Mouse (Mus musculus): ENCODE data around the gene Cdkl1.

DNA sequence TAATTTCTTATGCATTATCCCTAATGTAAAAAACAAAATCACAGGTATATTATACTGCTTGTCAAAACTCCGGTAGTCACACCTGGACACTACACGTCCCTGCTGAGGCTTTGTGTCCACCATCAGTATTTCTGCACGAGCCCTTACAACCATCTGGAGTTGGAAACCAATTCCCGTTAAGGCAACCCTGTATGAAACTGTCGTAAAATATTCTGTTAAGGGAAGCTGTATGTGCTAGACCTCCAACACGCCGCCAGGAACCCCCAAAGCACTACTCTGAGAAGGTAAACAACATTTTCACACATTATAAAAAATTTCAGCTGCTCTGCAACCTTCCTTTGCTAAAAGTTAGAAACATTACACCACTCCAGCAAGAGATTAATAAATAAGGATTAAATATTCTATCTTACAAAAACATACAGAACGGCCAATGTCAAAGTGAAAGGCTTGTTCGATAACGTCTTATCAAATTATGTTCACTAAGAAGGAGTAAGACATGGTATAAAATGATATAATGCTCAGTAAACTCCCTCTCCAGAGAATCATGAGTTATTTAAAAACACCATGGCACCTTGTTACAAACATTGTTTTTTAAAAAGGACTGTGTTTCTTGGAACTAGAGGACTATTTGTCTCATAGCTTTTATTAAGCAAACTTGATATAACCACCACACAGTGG, 13.5 kb upstream of the Cdkl1 start:
- TF ChIP-seq POLR2A (IDR thresholded peaks at IDR 0.05; ENCODE audit: low read depth, low read length) (no peak), CTCF (IDR thresholded peaks at IDR 0.05; ENCODE audit: extremely low read depth, insufficient read length, insufficient replicate concordance, low read depth, low read length) (no peak)
